Mouse (Mus musculus): ENCODE data around the gene C530025M09Rik.

The C530025M09Rik gene

GRCm38 (mm10) chr2:149830536-149831458 is at the start of gene C530025M09Rik:
C530025M09Rik (minus strand) TSS chr2:149831213.
- no peak for DNase-seq (ENCODE audit: low read depth)

DNA sequence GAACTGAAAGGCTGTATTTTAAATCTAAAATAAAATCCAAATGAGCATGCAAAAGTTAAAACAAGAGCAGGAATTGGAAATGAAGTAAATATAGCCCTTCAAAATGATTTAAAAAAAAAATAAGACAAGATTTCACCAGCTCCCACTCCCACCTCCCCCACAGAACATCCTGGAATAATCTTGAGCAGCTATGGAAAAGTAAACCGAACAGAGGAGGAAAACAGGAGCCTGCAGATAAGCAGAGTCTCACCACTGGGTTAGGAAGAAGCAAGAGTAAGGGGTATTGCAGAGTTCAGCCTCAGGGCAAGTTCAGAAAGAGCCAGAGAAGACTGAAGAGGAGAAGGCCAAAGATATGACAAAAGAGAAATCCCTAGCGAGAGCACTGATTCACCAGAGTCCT is 46.9 kb upstream of the C530025M09Rik start:
- DNase-seq (ENCODE audit: low read depth) = no peak

DNA sequence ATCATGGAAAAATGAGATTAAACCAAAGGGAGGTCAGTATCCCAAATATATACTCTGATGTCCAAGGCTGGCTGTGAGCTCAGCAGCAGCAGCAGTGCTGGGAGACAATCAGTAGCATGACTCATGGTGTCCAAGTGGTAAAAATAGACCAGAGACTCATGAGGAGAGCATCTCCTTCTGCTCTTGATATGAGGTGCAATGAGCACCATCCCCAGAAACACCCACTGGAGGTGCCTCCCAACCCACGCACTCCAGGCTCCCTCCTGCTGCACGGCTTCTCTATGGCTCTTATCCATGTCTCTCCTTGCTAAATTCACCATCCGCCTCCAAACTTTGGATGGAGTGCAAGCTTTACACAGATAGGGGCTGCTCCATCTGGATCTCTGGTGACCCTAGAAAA is 42.3 kb upstream of the C530025M09Rik start:
- no peak for DNase-seq (ENCODE audit: low read depth)

DNA sequence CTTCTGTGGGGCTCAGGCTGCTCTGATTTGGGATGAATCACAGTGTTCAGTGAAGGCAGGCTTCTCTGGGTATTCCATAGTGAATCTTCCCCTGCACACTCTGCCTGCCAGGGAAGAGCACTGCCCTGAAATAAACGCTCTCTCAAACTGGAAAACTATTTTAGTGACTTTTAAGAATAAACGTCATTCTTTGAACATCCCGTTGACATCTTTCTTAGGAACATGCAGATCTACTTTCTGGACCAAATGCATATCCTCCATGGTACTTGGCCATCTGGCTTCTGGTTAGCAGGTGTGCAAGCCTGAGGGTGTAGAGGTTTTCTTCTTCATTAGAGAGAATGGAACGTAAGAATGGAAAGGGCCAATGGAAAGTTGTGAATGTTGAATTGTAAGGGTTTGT is 41.5 kb upstream of the C530025M09Rik start:
- DNase-seq (ENCODE audit: low read depth) = no peak

DNA sequence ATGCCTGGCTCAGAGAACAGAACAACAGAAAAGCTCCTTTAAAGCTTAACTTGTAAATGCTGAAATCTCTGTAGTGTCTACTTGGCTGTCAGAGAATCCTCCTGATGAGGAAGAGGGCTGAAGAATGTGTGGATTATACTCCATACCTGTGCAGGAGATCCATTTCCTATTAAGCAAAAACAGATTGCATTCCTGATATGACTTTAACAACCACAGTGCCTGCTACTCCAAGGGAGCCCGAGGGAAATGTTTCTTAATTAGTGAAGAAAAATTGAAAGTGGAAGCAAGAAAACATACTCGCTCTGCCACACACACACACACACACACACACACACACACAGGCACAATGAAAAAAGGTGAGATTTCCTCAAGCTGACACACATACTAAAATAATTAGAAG is 39.5 kb upstream of the C530025M09Rik start:
- no peak for DNase-seq (ENCODE audit: low read depth)

- no peak for DNase-seq (ENCODE audit: low read depth)
Measured at GRCm38 (mm10) chr2:149865914-149866435, 35.0 kb upstream of the C530025M09Rik start.

DNA sequence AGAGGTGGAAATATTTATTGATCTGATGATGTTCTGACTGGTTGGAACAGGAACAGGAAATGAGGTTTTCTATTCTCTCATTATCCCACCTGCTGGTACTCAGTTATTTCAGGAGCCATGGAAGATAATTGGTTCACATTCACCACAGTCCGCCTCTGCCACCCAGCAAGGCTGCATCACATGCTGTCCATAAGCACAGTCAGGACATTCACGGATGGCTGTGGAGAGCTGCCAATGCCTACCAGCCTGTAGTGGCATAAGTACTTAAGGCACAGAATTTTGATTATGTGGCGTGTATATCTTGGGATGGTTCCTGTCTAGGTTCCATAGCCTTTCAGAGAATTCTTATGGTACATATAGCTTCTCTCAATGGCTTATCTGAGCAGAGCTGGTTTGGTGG is 30.0 kb upstream of the C530025M09Rik start:
- no peak for DNase-seq (ENCODE audit: low read depth)

DNA sequence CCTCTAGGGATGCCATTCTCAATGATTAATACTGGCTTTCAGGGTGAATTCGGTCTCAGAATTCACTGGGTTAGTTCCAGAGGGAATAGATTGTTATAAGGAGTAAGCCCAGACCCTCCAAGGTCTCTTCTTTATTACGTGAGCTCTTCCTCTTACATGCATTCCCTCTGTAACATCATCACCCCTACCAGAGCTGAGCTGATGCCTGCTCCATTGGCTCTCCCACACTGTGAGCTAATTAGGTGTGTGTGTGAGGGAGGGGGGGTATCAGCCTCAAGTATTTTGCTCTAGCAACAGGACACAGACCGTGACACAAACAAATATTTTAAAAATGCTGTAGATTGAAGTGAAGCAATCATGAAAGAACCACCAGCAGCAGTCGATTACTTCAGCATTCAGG is 17.8 kb upstream of the C530025M09Rik start:
- DNase-seq (ENCODE audit: low read depth) = no peak

- DNase-seq (ENCODE audit: low read depth) = no peak
Measured at GRCm38 (mm10) chr2:149844575-149844974, 13.6 kb upstream of the C530025M09Rik start.

DNA sequence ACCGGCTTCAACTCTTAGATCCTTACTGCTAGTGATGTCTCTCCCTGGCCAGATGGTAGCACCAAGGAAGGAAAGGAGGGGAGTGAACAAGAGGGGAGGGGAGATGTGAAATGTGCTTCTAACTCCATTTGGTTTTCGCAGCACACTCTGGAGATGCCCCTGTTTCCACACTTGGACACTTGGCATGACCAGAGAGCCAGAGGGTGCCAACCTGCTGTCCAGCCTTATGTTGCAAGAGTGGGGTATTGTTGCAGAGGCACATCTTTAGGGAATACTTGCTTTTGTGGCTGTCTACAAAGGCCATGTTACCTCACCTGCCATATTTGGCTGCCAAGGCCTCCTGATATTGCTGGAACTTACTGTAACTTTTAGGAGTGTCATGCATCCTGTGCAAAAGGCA is 8.7 kb upstream of the C530025M09Rik start:
- DNase-seq (ENCODE audit: low read depth) = no peak

GRCm38 (mm10) chr2:149836471-149837135 is 5.6 kb upstream of the C530025M09Rik start:
- no peak for DNase-seq (ENCODE audit: low read depth)

DNA sequence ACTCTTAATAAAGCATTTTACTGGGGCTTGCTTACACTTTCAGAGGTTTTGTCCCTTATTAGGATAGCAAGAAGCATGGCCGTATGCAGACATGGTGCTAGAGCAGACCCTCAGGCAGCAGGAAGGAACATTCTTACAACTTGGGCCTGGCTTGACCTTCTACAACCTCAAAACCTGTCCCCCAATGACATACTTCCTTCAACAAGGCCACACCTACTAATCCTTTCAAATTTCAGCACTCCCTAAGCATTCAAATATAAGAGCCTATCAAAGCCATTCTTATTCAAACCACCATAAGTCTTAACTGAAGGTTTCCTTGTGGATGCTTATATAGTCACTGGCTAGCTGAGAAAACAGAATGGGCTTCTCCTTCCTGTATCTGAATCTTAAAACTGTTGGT is 4.1 kb upstream of the C530025M09Rik start:
- no peak for DNase-seq (ENCODE audit: low read depth)

- no peak for DNase-seq (ENCODE audit: low read depth)
Measured at GRCm38 (mm10) chr2:149832301-149832700, 1.3 kb upstream of the C530025M09Rik start.

GRCm38 (mm10) chr2:149831459-149832245 is 639 bp upstream of the C530025M09Rik start:
- DNase-seq (ENCODE audit: low read depth) = no peak

DNA sequence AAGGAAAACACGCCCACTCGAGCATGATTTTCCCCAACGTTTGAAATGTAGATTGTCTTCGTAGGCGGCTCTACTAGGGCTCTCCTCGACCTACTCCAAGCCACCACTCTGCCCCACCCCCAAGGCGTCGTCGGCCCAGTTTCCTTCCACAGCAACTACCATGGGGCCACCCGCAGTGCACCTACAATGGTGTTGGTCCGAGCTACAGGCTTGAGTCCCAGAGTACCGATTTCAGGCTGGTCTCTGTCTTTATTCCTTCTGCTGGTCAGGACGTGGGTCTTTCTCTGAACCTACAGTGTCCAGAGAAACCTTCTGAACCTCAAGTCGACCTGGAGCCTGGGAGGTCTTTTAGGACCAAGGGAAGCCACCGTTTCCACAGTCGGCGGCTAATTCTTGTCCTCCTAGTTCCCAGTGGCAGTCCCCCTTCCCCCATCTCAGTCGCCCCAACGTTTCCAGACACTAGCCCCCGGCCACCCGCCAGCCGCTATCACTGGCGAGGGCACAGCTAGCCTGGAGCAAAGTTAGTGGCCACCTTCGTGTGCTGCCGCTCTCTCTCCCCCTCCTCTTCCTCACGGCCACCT is 968 bp downstream of the C530025M09Rik start:
- DNase-seq (ENCODE audit: low read depth) = no peak

- no peak for DNase-seq (ENCODE audit: low read depth)
Measured at GRCm38 (mm10) chr2:149828911-149829310, 2.1 kb downstream of the C530025M09Rik start, which contains the start of gene Syndig1. Syndig1 (plus strand) TSS chr2:149829211.

GRCm38 (mm10) chr2:149820201-149820600 is 10.8 kb downstream of the C530025M09Rik start:
- DNase-seq (ENCODE audit: low read depth) = no peak

DNA sequence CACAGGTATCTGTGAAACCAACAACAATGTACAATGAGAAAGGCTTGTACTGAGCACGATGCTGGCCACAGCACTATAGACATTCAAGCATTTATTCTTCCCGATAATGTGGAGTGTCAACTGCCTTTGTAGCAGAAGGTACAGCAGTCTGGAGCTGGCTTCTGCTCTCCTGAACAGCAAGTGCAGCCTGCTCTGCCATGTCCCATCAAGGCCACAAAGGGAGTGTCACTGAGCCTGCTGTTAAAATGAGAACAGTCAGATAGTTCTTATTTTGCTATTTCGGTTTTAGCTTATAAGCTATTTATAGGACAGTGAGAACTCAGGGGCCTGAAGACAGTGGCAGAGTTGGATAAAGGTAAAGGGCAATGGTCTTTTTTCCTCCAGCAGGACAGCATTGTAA is 11.3 kb downstream of the C530025M09Rik start:
- no peak for DNase-seq (ENCODE audit: low read depth)

GRCm38 (mm10) chr2:149818395-149818794 is 12.6 kb downstream of the C530025M09Rik start:
- DNase-seq (ENCODE audit: low read depth) = no peak

- no peak for DNase-seq (ENCODE audit: low read depth)
Measured at GRCm38 (mm10) chr2:149812899-149813298, 18.1 kb downstream of the C530025M09Rik start.

- no peak for DNase-seq (ENCODE audit: low read depth)
Measured at GRCm38 (mm10) chr2:149805256-149805655, 25.8 kb downstream of the C530025M09Rik start.

All from naive thymus-derived CD4-positive, alpha-beta T cell, adult 2 months (primary cell).